Mouse (Mus musculus) layer of hippocampus, adult 11-12 months (tissue): ENCODE results near the gene Antxr1.
A peak's percentile ranks its signal among the peaks of the same experiment; 100 is the strongest.

Experiments used
- DNase-seq: peaks from one replicate; pipeline ENCODE4 v3.0.0; 2022; ENCODE audit warnings: low spot score

Gene Antxr1

DNA sequence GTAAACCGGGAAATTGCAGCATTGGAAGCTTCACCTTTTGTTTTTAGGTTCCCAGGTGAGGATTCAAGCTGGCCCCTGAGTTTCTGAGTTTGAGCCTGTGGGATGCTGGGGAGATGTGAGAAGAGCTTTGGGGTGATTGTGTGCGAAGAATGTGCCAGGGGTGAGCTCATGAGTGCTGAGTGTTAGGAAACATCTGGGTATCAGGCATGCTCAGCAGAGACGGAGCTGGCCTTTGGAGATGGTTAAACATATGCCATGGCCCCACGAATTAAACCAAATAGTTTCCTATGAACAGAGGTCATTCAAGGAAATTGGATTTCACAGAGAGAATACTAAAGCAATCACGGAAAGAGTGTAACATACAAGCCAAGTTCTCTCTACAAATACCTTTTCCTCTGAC lies 193.4 kb downstream of the Antxr1 start:
- no peak for DNase-seq

DNA sequence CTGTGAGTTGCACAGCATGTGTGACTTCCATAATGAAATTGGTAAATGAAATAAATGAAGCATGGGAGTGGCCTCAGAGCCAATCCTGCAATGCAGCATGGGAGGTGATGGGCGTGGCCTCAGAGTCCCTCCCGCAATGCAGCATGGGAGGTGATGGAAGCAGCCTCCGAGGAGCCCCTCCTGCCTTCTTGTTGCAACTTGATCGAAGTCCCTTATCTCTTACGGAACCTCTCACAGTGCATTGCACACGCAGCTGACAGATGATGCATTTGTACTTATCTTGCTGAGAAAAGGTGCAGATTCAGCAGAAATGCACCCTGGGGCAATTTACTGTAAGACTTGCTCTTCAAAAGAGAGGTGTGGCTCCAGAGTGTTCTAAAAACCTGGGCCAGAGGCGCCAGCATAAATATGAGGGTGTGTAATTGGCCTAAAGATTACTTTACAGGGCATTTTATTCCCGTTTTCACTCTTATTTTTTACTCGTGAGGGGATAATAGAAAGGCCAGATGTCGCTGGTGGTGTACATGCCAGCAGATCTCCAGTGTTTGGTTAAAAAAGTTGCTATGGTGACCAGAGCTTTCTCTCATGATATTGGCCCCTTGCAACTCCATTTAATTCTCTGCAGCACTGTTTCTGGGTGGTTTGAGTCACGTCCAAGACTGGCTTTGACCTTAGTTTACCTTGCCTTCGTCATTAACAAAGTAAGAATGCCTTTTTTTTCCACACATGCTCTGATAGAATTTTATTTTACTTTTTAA lies 195.6 kb downstream of the Antxr1 start:
- peak; percentile 36 for DNase-seq

DNA sequence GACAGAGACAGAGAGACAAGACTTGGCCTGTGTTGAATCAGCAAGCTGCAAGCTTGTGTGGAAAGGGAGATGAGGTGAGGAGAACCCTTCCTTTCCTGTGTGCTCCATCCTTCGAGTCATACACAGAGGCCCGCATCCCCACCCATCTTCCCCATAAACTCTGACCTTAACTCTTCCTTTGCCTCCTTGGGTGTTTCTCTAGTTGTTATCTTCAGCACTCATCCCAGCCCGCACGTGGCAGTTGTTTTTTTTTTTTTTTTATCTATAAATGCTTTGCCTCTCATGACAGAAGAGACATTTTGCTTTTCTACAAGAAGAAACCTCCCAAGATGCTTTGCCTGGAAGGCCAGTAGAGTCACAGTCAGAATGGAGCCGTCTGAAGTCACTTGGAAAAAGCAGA lies 197.1 kb downstream of the Antxr1 start:
- DNase-seq: no peak

DNA sequence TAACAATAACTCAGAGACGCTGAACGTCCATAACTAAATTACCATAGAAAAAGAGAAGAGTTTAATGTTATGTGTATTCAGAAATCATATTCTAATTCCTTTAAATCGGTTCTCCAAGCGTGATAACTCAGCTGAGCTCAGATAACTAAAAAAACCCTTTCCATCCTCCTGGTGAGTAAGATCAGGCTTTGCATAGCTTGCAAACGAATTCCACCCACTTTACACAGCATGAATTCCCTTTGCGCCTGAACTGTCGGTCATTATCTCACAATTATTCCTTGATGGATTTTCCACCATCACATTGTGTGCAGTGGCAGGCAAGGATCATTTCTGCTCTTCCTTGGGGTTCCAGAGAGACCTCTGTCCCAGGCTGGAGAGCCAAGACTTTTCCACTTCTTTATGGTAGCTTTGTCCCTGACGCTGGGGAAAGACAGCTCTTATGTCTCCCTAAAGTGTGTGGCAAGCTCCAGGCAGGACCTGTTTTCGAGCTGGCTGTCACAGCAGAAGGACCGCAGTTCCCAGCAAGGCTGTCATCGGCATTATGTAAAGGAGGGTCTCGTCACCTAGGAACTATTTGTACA lies 201.6 kb downstream of the Antxr1 start:
- no peak for DNase-seq

DNA sequence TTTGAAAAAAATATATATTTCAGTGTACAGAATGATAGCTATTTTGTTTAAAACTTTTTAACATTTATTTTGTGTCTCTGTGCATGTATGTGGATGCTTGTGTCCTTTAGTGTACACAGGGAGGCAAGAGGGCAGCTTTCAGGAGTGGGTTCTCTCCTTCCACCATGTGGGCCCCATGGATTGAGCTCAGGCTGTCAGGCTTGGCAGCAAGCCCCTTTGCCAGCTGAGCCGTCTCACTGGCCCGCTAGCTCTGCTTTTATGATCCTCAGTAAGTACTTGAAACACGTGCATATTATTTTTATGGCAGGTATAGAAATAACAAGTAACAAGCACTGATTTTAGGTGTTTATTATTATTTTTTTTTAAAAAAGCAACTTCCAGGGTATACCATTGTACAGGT lies 202.1 kb downstream of the Antxr1 start:
- no peak for DNase-seq

DNA sequence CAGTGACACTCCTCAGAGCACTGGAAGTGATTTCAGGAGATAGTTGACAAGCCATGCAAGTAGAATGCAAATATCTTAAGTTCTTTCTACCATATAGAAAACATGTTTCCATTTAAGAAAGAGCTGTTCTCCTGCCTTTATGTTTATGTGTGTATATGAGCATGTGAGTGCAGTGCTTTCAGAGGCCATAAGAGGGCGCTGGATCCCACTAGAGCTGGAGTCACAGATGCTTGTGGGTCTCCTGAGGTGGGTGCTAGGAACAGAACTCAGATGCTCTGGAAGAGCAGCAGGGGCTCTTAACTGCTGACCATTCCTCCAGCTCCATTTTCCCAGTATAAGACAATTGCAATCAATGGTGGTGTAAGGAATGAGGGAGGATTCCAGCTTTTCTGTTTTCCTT lies 204.5 kb downstream of the Antxr1 start:
- DNase-seq: no peak

DNA sequence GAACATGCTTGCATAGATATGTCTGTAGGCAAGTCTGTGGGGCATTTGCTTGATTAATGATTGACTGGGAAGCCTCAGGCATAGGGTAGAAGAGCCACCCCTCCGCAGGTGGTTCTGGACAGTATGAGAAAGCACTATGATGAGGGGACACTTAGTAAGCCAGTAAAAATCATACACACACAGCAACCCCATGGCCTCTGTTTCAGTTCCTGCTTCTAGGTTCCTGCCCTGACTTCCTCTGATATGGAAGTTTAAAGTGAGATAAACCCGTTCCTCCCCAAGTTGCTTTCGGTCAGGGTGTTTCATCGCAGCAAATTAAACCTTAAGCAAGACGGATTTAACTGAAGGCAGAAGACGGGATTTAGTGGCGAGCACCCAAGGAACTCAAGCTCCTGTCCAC lies 205.0 kb downstream of the Antxr1 start:
- no peak for DNase-seq

DNA sequence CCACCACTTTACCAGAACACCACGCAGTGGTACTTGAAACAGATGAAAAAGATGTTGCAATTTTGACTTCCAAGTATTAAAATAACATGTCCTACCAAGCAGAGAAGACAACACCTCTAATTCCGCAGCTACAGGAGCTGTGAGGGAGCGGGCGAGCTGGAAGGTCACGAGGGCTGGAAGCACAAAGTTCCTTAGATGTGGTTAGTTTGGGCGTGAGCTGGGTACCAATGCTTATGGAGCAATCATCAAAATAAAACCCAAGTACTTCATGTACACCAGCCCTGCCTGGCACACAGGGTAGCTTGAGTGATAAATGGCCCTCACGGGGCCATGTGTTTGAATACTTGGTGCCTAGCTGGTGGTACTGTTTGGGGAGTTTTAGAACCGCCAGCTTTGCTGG lies 205.8 kb downstream of the Antxr1 start:
- DNase-seq: no peak

DNA sequence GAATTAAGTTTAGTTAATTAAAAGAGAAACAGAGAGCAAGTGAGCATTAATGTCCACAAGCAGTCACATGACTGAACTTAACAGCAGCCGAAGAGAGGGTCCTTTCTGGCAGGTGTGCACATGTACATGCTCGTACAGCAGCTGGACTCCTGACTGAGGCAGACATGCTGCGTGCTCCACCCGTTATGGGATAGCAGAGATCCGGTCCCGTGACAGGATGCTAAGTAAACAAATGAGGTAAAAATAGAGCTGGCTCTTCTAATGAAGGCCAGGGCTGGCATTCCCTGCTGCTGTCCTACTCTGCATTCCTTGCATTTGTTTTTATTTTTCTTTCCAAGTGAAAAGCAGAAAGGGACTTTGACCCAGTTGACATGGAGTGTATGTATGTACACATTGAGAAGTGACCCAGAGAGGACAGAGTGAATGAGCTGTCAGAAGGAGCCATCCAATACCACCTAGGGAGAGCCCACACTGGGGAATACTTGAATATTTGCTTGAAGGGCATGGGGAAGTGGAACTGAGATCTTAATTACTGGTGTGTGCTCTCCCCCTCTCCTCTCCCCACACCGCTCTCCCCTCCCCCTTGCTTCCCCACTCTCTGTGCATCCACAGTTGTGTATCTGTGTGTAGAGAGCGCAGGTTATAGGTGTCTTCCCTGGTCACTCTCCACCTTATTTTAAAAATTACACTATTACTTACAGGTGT lies 208.4 kb downstream of the Antxr1 start:
- no peak for DNase-seq

DNA sequence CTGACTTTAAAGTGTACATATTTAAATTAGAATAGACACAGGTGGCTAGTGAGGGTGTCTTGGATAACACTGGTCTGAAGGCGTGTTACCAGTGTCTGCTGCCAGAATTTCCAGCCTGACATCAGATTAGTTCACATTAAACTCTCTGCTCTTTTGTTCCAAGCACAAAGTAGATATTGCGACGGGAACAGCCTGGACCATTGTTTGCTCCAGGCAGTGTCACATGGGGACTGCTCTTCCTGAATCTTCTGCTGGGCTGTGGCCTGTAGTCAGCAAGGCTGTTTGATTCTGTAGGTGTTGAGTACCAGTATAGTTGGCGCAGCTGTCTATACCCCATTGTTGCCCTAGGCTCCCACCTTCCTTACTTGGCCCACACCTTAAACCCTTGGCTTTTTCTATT lies 211.6 kb downstream of the Antxr1 start:
- DNase-seq: no peak

DNA sequence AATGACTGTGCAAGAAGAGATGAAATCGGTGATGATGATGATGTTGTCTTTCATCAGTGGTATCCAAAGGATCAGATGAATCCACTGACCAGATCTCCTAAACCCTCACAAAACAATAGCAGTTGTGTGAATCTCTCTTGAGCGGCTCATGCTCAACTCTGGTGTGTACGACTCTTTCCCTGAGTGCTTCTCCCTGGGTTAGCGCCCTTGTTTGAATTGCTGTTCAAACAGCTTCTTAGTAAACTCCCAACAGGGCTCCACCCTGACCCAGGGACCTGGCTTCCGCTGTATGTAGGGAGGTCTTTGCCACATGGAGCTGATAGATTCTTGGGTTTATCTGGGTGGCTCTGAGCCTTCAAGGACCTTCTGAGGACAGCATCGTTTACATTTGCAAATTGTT lies 212.2 kb downstream of the Antxr1 start:
- DNase-seq: no peak

DNA sequence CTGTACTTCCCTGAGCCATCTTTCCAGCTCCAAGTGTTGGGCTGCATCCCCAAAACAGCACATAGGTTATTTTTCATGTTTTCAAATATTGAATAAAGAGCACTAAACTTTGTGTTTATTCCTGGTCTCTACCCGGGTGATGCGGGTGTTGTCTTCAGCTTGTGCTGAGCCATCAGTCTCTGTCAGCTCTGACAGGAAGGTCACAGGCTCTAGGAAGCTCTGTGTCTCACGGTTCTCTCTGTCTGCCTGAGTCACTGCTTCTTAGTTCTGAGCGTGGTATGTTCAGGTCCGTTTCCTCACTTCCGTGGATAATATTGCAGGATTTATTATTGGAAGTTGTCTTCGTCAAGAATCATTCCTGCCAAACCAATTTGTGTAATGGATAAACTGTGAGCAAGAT lies 213.7 kb downstream of the Antxr1 start:
- DNase-seq: no peak

DNA sequence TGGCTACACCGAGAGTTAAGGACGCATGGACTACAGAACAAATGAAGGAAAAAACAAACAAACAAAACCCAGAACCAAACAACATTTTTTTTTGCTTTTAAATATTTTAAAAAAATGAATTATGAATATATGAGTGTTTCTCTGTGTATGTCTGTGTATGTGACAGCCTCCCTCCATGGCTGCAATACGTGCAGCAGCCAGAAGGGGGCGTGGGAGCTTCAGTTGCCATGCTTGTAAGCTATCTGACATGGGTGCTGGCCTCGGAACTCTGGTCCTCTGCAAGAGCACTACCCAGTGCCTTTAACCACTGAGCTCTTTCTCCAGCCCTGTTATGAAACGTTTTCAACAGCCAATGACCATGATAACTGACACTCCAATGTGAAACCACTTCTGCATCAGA lies 215.0 kb downstream of the Antxr1 start:
- DNase-seq: no peak

DNA sequence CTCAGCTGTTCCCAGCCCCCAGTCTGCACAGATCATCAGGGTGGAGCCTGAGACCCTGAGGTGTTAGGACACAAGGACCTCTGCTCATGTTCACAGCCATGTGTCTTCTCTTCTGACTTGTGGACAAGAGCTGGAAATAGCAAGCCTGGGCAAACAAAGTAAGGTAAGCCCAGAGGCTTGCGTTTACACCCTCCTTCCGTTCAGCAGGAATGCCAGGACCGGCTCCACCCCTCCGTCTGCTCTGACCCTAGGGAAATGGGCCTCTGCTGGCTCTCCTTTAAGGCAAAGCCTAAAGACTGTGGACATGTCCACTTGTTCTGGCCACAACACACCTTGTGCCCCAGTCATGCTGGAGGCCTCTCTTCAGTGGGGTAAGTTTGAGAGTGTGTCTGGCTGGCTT lies 215.6 kb downstream of the Antxr1 start:
- DNase-seq: no peak

DNA sequence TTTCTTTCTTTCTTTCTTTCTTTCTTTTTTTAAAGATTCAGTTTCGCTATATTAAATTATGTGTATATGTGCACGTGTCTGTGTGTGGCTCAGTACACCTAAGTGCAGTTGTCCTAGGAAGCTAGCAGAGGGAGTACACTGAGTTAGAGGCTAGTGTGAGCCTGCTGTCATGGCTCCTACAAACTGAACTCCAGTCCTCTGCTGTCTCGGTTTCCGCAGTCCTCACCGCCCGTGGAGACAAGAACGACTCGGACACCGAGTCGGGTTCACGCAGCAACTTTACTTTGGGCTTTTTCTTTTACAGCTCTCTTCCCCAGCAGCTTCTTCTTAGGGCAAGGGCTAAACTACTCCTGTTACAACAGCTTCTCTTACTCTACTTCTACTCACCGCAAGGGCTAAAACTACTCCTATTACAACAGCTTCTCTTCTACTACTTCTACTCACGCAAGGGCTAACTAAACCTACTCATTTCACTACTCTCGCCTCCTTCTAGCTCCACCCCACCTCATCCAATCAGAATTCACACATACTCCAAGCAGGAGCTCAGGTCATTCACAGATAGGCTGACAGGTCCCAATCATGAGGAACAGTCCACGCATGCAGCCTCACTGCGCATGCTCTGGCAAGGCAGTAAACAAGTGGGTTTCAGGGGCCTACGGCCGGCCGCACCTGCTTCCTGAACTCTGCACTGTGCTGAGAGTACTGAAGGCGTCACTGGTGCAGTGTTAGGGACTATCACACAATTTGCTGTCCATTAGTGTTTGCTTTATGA lies 216.4 kb downstream of the Antxr1 start:
- no peak for DNase-seq

DNA sequence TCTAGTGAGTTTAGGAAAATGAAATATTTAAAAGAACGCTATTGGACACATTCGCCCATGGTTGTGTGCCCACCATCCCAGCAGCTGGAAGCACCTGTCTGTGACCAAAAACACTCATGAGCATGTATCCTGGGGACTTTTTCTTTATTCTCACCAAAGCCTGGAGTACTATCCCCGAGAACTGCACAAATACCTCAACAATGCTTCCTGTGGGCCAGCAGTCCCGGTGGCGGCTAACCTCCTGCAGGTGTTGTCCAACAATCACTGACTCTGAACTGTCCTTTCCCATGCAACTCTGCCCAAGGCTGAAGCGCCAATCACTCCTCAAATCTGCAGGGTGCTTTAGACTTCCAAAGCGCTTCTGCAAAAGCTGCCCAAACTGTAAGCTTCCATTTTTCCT lies 219.0 kb downstream of the Antxr1 start:
- DNase-seq: no peak

DNA sequence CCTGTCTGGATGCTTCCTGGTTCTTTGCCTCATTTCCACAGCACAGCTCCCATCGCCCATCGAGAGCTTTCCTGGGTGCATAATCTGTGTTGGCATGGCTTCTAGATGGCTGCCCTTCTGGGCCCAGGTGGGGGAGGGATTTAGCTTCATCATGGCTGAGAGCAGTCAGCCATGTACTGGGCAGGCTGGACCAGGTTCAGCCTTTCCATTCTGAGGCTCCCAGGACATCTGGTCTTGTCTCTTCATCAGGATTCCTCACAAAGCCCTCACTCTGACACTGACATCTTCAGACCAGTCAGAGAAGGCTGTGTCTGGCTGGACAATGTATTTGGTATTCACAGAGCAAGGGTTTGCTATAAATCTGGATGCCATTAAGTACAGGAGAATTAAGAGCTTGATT lies 219.6 kb downstream of the Antxr1 start:
- no peak for DNase-seq

DNA sequence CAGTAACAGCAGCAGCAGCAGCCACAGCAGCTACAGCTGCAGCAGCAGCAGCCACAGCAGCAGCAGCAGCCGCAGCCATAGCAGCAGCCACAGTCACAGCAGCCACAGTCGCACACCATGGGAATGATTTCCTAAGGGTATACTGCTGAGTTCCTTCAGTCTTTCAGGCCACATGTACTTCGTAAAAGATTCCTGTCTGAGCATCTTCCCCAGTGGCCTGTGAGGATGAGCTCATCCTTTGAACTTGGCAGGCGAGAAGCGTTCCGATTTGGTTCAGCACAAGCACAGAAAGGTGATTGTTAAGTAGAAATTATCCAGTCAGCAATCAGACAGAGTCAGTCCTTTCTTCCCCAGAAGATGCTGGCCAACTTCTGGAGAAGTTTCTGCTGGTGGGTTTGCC lies 223.5 kb downstream of the Antxr1 start:
- DNase-seq: no peak

DNA sequence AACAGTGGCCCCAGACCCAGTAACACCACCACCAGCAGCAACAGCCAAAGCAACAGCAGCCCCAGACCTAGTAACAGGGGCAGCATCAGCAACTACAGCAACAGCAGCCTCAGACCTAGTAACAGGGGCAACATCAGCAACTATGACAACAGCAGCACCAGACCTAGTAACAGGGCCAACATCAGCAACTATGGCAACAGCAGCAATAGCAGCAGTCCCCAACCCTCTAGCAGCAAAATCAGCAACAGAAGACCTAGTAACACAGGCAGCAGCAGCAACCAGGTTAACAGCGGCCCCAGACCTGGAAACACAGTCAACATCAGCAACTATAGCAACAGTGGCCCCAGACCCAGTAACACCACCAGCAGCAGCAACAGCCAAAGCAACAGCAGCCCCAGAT lies 224.1 kb downstream of the Antxr1 start:
- DNase-seq: no peak

DNA sequence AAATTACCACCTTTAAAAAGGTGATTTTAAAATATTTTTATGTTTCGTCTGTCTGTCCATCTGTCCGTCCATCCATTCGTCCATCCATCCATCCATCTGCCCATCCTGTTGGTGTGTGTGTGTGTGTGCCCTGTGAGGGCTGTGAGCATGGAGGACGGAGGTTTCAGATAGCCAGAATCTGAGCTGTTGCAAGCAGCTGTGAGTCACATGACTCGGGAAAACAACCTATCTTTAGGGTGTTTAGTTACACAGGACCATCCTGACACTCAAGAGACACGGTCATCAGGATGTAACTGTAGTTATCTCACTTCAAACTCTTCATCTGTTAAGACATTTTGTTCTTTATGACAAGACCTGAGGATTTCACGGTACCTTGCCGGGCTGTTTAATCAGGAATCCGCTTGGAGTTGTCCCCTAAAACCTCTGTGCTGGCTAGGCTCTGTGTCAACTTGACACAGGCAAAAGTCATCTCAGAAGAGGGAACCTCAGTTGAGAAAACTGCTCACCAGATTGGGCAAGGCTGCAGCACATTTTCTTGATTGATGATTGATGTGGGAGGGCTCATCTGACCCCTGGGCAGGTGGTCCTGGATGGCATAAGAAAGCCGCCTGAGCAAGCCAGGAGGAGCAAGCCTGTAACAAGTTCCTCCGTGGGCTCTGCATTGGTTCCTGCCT lies 231.4 kb downstream of the Antxr1 start, which contains the start of gene D6Ertd527e:
TSS of gene D6Ertd527e (plus strand) at position 624 of the 674 bp plus-strand sequence.
- DNase-seq: no peak

DNA sequence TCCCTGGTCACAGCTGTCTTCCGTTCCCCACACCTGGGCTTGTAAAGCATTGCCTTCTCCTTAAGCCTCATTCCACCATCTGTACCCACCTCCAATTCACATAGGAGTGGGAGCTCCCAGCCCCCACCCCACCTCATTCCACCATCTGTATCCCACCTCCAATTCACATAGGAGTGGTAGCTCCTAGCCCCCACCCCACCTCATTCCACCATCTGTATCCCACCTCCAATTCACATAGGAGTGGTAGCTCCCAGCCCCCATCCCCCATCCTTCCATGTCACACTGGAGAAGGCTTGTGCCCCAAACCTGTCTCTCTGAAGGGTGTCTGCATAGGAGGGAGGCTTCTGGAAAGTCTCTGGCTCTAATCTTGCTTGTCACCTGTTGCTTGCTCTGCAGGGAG lies 232.3 kb downstream of the Antxr1 start:
- no peak for DNase-seq

DNA sequence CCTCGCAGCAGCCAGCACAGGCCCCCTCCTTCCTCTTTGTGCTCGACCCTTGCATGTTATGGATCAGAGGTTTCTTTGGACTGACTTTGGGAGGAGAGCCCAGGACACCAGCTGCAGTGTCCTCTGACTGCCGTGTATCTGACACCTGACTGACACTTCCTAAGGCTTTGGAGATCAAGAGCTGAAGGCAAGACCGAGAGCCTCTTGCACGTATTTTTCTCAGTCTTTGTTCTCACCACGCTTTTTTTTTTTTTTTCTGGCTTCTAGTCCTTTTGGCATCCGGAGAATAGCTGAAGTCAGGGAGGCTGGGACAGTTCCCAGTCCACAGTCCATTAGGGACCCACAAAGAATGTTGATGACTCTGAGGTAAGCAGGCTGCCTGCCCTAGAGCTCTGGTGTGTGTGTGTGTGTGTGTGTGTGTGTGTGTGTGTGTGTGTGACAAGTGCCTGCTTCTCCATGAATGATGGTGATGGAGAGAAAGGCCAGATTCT lies 233.2 kb downstream of the Antxr1 start:
- DNase-seq: no peak
